Mouse (Mus musculus) kidney, embryonic 14.5 days (tissue): ENCODE measurements around the gene Aplp2. TPM values are rescaled to one million over a fixed set of nuclear protein-coding genes. Genes with fewer than 3 reads are reported as not detected.
A peak's percentile ranks its signal among the peaks of the same experiment; 100 is the strongest.

Experiments
- ATAC-seq: fragments of 200-750 bp; cut with Nextera tagmentation; 2 replicates; pipeline ENCODE4 v1.8.0; 2017; ENCODE audit warnings: moderate number of reproducible peaks, mild to moderate bottlenecking, moderate TSS enrichment, moderate library complexity; ENCODE audit not compliant: low FRiP score, low TSS enrichment
- H3K27ac ChIP-seq: fragments of 300-500 bp; sonication (generic); 2 replicates; pipeline ENCODE4 v1.5.1; 2014; ENCODE audit warnings: low read depth, mild to moderate bottlenecking, low read length, moderate library complexity, mixed read lengths
- H3K27me3 ChIP-seq: fragments of 300-500 bp; sonication (generic); 2 replicates; pipeline ENCODE4 v1.6.1; 2014; ENCODE audit warnings: mild to moderate bottlenecking, low read length; ENCODE audit not compliant: control insufficient read depth, insufficient read depth
- H3K36me3 ChIP-seq: fragments of 300-500 bp; sonication (generic); 2 replicates; pipeline ENCODE4 v1.6.1; 2014; ENCODE audit warnings: low read length, mixed read lengths; ENCODE audit not compliant: control insufficient read depth, insufficient read depth
- H3K4me1 ChIP-seq: fragments of 300-500 bp; sonication (generic); 2 replicates; pipeline ENCODE4 v1.6.1; 2014; ENCODE audit warnings: low read length, mixed read lengths; ENCODE audit not compliant: control insufficient read depth, insufficient read depth
- H3K4me2 ChIP-seq: fragments of 300-500 bp; sonication (generic); replicated peaks from 2 replicates; pipeline ENCODE4 v1.6.1; 2014; ENCODE audit warnings: low read depth, mild to moderate bottlenecking, low read length
- H3K4me3 ChIP-seq: fragments of 300-500 bp; sonication (generic); 2 replicates; pipeline ENCODE4 v1.5.1; 2014; ENCODE audit warnings: mild to moderate bottlenecking, low read length
- H3K9ac ChIP-seq: fragments of 300-500 bp; sonication (generic); 2 replicates; pipeline ENCODE4 v1.6.1; 2014; ENCODE audit warnings: low read depth, mild to moderate bottlenecking, low read length, moderate library complexity
- H3K9me3 ChIP-seq: fragments of 300-500 bp; sonication (generic); 2 replicates; pipeline ENCODE4 v1.6.1; 2016; ENCODE audit warnings: low read length; ENCODE audit not compliant: control insufficient read depth
- WGBS: fragments of 180-500 bp; shearing (Covaris S2); extraction: QIAGEN DNeasy Blood & Tissue Kit; methylation state at CpG from one replicate; pipeline ENCODE4 v1.1.7; 2014; 5-methylcytosine and 5-hydroxymethylcytosine counted together
- polyA plus RNA-seq: library from polyadenylated mRNA; unstranded; fragments of >200 nt; fragmentation: Nextera tagmentation; extraction: Ambion mirVana; gene quantifications from 2 replicates; pipeline ENCODE4 v1.2.1, GENCODE M21; 2014

Gene Aplp2
- polyA plus RNA-seq, 1 experiment from 2014 or later: 315 TPM

- H3K9ac ChIP-seq: no peak overlapping the region
- H3K36me3 ChIP-seq: no peaks in the 10 kb centered on the region
- no peak overlapping the region for H3K4me2 ChIP-seq
- WGBS: 26% methylated on average over 11 of the region's 11 CpGs
- H3K9me3 ChIP-seq: no peaks in the 10 kb centered on the region
- H3K27ac ChIP-seq: no peak overlapping the region
- H3K4me1 ChIP-seq: peaks cover 5% of the 10 kb centered on the region; the same call in 1 of the 2 replicates
- no peaks in the 10 kb centered on the region for H3K27me3 ChIP-seq
- no peak overlapping the region for H3K4me3 ChIP-seq
- ATAC-seq: peak; percentile 93
Measured at GRCm38 (mm10) chr9:31118520-31119298, 92.9 kb downstream of the Aplp2 start.

- Histone ChIP-seq H3K4me1 (peaks cover 5% of the 10 kb centered on the region; the same call in 1 of the 2 replicates), H3K27ac (no peak overlapping the region), H3K9ac (no peak overlapping the region), H3K4me3 (no peak overlapping the region), H3K9me3 (no peaks in the 10 kb centered on the region), H3K4me2 (no peak overlapping the region), H3K36me3 (no peaks in the 10 kb centered on the region), H3K27me3 (no peaks in the 10 kb centered on the region)
- no peak for ATAC-seq
- 54% methylated on average over 6 of the region's 6 CpGs for WGBS
Measured at GRCm38 (mm10) chr9:31117488-31117887, 94.1 kb downstream of the Aplp2 start.

- Histone ChIP-seq H3K36me3 (no peaks in the 10 kb centered on the region), H3K9ac (no peak overlapping the region), H3K4me2 (no peak overlapping the region), H3K27ac (no peak overlapping the region), H3K4me1 (peaks cover 5% of the 10 kb centered on the region; the same call in 1 of the 2 replicates), H3K27me3 (no peaks in the 10 kb centered on the region), H3K4me3 (no peak overlapping the region), H3K9me3 (no peaks in the 10 kb centered on the region)
- WGBS: 92% methylated on average over 11 of the region's 11 CpGs
- ATAC-seq: no peak
Measured at GRCm38 (mm10) chr9:31117088-31117487, 94.5 kb downstream of the Aplp2 start.

GRCm38 (mm10) chr9:31115586-31115985 is 96.0 kb downstream of the Aplp2 start:
- ATAC-seq: no peak
- Histone ChIP-seq H3K36me3 (no peaks in the 10 kb centered on the region), H3K27ac (no peak overlapping the region), H3K9me3 (no peaks in the 10 kb centered on the region), H3K9ac (no peak overlapping the region), H3K4me2 (no peak overlapping the region), H3K27me3 (no peaks in the 10 kb centered on the region), H3K4me3 (no peak overlapping the region), H3K4me1 (peaks cover 5% of the 10 kb centered on the region; the same call in 1 of the 2 replicates)

GRCm38 (mm10) chr9:31108464-31108863 is 103.2 kb downstream of the Aplp2 start:
- WGBS: 84% methylated on average over 8 of the region's 8 CpGs
- H3K9ac ChIP-seq: no peak overlapping the region
- H3K27me3 ChIP-seq: no peaks in the 10 kb centered on the region
- ATAC-seq: no peak
- H3K4me3 ChIP-seq: no peak overlapping the region
- H3K9me3 ChIP-seq: no peaks in the 10 kb centered on the region
- H3K36me3 ChIP-seq: no peaks in the 10 kb centered on the region
- H3K27ac ChIP-seq: no peak overlapping the region
- no peak overlapping the region for H3K4me2 ChIP-seq
- no peaks in the 10 kb centered on the region for H3K4me1 ChIP-seq

Other genes with a start within 250 kb of the Aplp2 start
- gene Zbtb44, start 181.2 kb downstream of the Aplp2 start, polyA plus RNA-seq: 7.5 and 7.7 TPM in 2 replicates
- gene St14, start 80.0 kb downstream of the Aplp2 start, polyA plus RNA-seq: 15.4 and 28.0 TPM in 2 replicates
- 5.1 and 7.7 TPM in 2 replicates for gene Prdm10, start 68.7 kb upstream of the Aplp2 start, polyA plus RNA-seq
- 33.3 and 34.5 TPM in 2 replicates for gene Nfrkb, start 174.4 kb upstream of the Aplp2 start, polyA plus RNA-seq